Mouse (Mus musculus): Measurements from ENCODE around the gene Cel. TPM values are rescaled to one million over a fixed set of nuclear protein-coding genes. Genes with fewer than 3 reads are reported as not detected.

Gene Cel
- polyA plus RNA-seq, 1 experiment from 2014 or later, result not detected

GRCm38 (mm10) chr2:28597733-28598547 is 34.7 kb upstream of the Cel start:
- Histone ChIP-seq H3K27ac (ENCODE audit: low read depth) (no peak overlapping the region), H3K4me1 (ENCODE audit: insufficient read depth) (no peaks in the 10 kb centered on the region), H3K27me3 (ENCODE audit: insufficient read depth, low read length) (no peaks in the 10 kb centered on the region), H3K9ac (no peak overlapping the region), H3K4me2 (no peak overlapping the region), H3K4me3 (ENCODE audit: low read depth, low read length) (no peak overlapping the region), H3K9me3 (ENCODE audit: low read depth, low read length) (no peaks in the 10 kb centered on the region), H3K36me3 (ENCODE audit: insufficient read depth) (no peaks in the 10 kb centered on the region)
- ATAC-seq (ENCODE audit: insufficient read depth), result peak; percentile 58; the same call in 1 of the 2 replicates
- no peak for TF ChIP-seq CTCF (IDR thresholded peaks at IDR 0.05; ENCODE audit: low read depth)
- 73% methylated on average over 7 of the region's 7 CpGs for WGBS
- no peak for DNase-seq

DNA sequence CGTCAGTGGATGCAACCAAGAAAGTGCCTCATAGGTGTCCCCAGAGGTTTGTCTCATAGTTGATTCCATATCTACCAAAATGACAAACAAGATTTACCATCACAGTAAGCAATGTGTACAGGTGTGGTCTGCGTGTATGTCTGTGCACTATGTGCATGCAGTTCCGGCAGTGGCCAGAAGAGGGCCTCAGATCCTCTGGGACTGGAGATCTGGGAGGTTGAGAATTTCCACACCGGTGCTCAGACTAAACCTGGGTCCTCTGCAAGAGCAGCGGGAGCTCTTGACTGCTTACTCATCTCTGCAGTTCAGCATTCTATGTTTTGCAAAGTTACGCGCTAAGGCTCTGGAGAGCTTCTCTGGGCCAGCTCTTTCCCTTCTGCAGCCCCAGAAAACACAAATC is 33.8 kb upstream of the Cel start:
- no peaks in the 10 kb centered on the region for H3K9me3 ChIP-seq (ENCODE audit: low read depth, low read length)
- ATAC-seq (ENCODE audit: insufficient read depth), result no peak
- H3K27ac ChIP-seq (ENCODE audit: low read depth), result no peak overlapping the region
- no peak overlapping the region for H3K9ac ChIP-seq
- TF ChIP-seq CTCF (IDR thresholded peaks at IDR 0.05; ENCODE audit: low read depth), result peak; percentile 52
- DNase-seq, result peak; percentile 27
- no peaks in the 10 kb centered on the region for H3K4me1 ChIP-seq (ENCODE audit: insufficient read depth)
- H3K4me3 ChIP-seq (ENCODE audit: low read depth, low read length), result no peak overlapping the region
- 88% methylated on average over 7 of the region's 7 CpGs for WGBS
- no peaks in the 10 kb centered on the region for H3K36me3 ChIP-seq (ENCODE audit: insufficient read depth)
- H3K27me3 ChIP-seq (ENCODE audit: insufficient read depth, low read length), result no peaks in the 10 kb centered on the region
- H3K4me2 ChIP-seq, result no peak overlapping the region

DNA sequence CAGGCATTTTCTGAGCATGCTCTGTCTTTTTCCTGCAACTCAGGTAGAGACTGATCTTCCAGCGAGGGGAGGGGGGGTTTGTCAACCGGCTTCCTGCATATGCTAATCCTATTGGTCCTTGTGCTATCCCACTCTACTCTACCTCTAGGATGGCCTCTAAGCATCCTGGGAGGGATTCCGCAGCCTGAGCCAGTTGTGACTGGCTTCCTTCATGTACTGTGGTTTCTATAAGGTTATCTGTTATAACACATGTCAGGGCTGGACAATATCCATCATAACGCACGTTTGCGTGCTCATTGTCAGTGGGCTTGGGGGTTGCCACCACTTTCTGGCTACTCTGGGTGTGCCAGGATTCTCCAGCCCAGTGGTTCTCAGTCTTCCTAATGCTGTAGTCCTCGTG is 32.8 kb upstream of the Cel start:
- H3K27me3 ChIP-seq (ENCODE audit: insufficient read depth, low read length), result no peaks in the 10 kb centered on the region
- no peak for TF ChIP-seq CTCF (IDR thresholded peaks at IDR 0.05; ENCODE audit: low read depth)
- H3K4me3 ChIP-seq (ENCODE audit: low read depth, low read length), result no peak overlapping the region
- H3K9me3 ChIP-seq (ENCODE audit: low read depth, low read length), result no peaks in the 10 kb centered on the region
- H3K4me2 ChIP-seq, result no peak overlapping the region
- DNase-seq (no peak), ATAC-seq (ENCODE audit: insufficient read depth) (no peak)
- WGBS, result 65% methylated on average over 7 of the region's 7 CpGs
- no peaks in the 10 kb centered on the region for H3K4me1 ChIP-seq (ENCODE audit: insufficient read depth)
- H3K9ac ChIP-seq, result no peak overlapping the region
- no peaks in the 10 kb centered on the region for H3K36me3 ChIP-seq (ENCODE audit: insufficient read depth)
- no peak overlapping the region for H3K27ac ChIP-seq (ENCODE audit: low read depth)

DNA sequence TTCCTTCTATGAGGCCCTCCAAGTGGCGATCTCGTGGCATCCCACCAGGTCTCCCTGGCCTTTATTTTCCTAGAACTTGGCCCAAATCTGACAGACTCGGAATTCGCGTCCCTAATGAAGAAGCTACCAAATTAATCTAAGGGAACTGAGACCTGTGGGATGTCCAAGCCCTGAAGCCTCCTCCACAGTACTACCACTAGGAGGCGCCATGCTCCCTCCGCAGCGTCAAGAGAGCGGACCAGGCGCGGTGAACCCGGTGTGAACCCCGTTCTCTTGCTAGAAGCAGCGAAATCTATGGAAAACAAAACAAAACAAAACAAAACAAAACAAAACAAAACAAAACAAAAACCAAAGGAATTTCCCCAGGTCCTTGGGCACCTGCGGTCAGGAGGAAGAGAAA is 29.6 kb upstream of the Cel start:
- peak; percentile 89 for TF ChIP-seq CTCF (IDR thresholded peaks at IDR 0.05; ENCODE audit: low read depth)
- H3K9me3 ChIP-seq (ENCODE audit: low read depth, low read length), result no peaks in the 10 kb centered on the region
- peak; percentile 80 for DNase-seq
- H3K36me3 ChIP-seq (ENCODE audit: insufficient read depth), result no peaks in the 10 kb centered on the region
- H3K4me2 ChIP-seq, result peak overlapping the region; percentile 37; the same call in 1 of the 2 replicates
- no peak overlapping the region for H3K4me3 ChIP-seq (ENCODE audit: low read depth, low read length)
- no peaks in the 10 kb centered on the region for H3K4me1 ChIP-seq (ENCODE audit: insufficient read depth)
- no peak for ATAC-seq (ENCODE audit: insufficient read depth)
- no peaks in the 10 kb centered on the region for H3K27me3 ChIP-seq (ENCODE audit: insufficient read depth, low read length)
- H3K27ac ChIP-seq (ENCODE audit: low read depth), result no peak overlapping the region
- 6% methylated on average over 15 of the region's 15 CpGs for WGBS
- H3K9ac ChIP-seq, result no peak overlapping the region

- no peak overlapping the region for H3K9ac ChIP-seq
- ATAC-seq (ENCODE audit: insufficient read depth) (no peak), DNase-seq (no peak)
- no peak overlapping the region for H3K4me2 ChIP-seq
- no peak overlapping the region for H3K27ac ChIP-seq (ENCODE audit: low read depth)
- no peak for TF ChIP-seq CTCF (IDR thresholded peaks at IDR 0.05; ENCODE audit: low read depth)
- H3K4me1 ChIP-seq (ENCODE audit: insufficient read depth), result no peaks in the 10 kb centered on the region
- no peaks in the 10 kb centered on the region for H3K27me3 ChIP-seq (ENCODE audit: insufficient read depth, low read length)
- H3K9me3 ChIP-seq (ENCODE audit: low read depth, low read length), result no peaks in the 10 kb centered on the region
- no peaks in the 10 kb centered on the region for H3K36me3 ChIP-seq (ENCODE audit: insufficient read depth)
- no peak overlapping the region for H3K4me3 ChIP-seq (ENCODE audit: low read depth, low read length)
- 77% methylated on average over 2 of the region's 2 CpGs for WGBS
Measured at GRCm38 (mm10) chr2:28591479-28591878, 28.3 kb upstream of the Cel start.

GRCm38 (mm10) chr2:28588574-28588973 is 25.4 kb upstream of the Cel start:
- Histone ChIP-seq H3K36me3 (ENCODE audit: insufficient read depth) (no peaks in the 10 kb centered on the region), H3K9ac (no peak overlapping the region), H3K27me3 (ENCODE audit: insufficient read depth, low read length) (no peaks in the 10 kb centered on the region), H3K4me2 (no peak overlapping the region), H3K4me3 (ENCODE audit: low read depth, low read length) (no peak overlapping the region), H3K27ac (ENCODE audit: low read depth) (no peak overlapping the region), H3K9me3 (ENCODE audit: low read depth, low read length) (no peaks in the 10 kb centered on the region), H3K4me1 (ENCODE audit: insufficient read depth) (no peaks in the 10 kb centered on the region)
- 39% methylated on average over 1 of the region's 1 CpGs for WGBS
- DNase-seq (no peak), ATAC-seq (ENCODE audit: insufficient read depth) (no peak)
- TF ChIP-seq CTCF (IDR thresholded peaks at IDR 0.05; ENCODE audit: low read depth), result no peak

GRCm38 (mm10) chr2:28585730-28586129 is 22.5 kb upstream of the Cel start:
- Histone ChIP-seq H3K4me2 (no peak overlapping the region), H3K36me3 (ENCODE audit: insufficient read depth) (peaks cover 3% of the 10 kb centered on the region), H3K27me3 (ENCODE audit: insufficient read depth, low read length) (no peaks in the 10 kb centered on the region), H3K4me1 (ENCODE audit: insufficient read depth) (no peaks in the 10 kb centered on the region), H3K4me3 (ENCODE audit: low read depth, low read length) (no peak overlapping the region), H3K9ac (no peak overlapping the region), H3K27ac (ENCODE audit: low read depth) (no peak overlapping the region), H3K9me3 (ENCODE audit: low read depth, low read length) (no peaks in the 10 kb centered on the region)
- ATAC-seq (ENCODE audit: insufficient read depth) (no peak), DNase-seq (no peak)
- no peak for TF ChIP-seq CTCF (IDR thresholded peaks at IDR 0.05; ENCODE audit: low read depth)
- 40% methylated on average over 2 of the region's 2 CpGs for WGBS
